Mouse (Mus musculus) T-cell, adult 2 months (primary cell): Measurements from ENCODE around the gene Emx2.

Experiments used
- DNase-seq: peaks from one replicate; pipeline ENCODE4 v3.0.0; 2022; ENCODE audit warnings: low spot score

Gene Emx2

GRCm38 (mm10) chr19:59462459-59463292 is 4.5 kb downstream of the Emx2 start:
- no peak for DNase-seq

GRCm38 (mm10) chr19:59463842-59464443 is 5.8 kb downstream of the Emx2 start:
- no peak for DNase-seq

GRCm38 (mm10) chr19:59465281-59465680 is 7.1 kb downstream of the Emx2 start:
- no peak for DNase-seq

- DNase-seq, result no peak
Measured at GRCm38 (mm10) chr19:59465751-59466410, 7.7 kb downstream of the Emx2 start.

- DNase-seq, result no peak
Measured at GRCm38 (mm10) chr19:59466417-59466937, 8.3 kb downstream of the Emx2 start.

- DNase-seq, result no peak
Measured at GRCm38 (mm10) chr19:59467016-59467412, 8.8 kb downstream of the Emx2 start.

- no peak for DNase-seq
Measured at GRCm38 (mm10) chr19:59467413-59468064, 9.4 kb downstream of the Emx2 start.

GRCm38 (mm10) chr19:59468065-59468810 is 10.1 kb downstream of the Emx2 start:
- DNase-seq, result no peak

GRCm38 (mm10) chr19:59469035-59469949 is 11.1 kb downstream of the Emx2 start:
- no peak for DNase-seq

- no peak for DNase-seq
Measured at GRCm38 (mm10) chr19:59470074-59470630, 12.0 kb downstream of the Emx2 start.

GRCm38 (mm10) chr19:59470913-59471312 is 12.7 kb downstream of the Emx2 start:
- DNase-seq, result no peak

- DNase-seq, result no peak
Measured at GRCm38 (mm10) chr19:59472844-59473243, 14.7 kb downstream of the Emx2 start.

- DNase-seq, result no peak
Measured at GRCm38 (mm10) chr19:59479912-59480311, 21.7 kb downstream of the Emx2 start.

GRCm38 (mm10) chr19:59480563-59480962 is 22.4 kb downstream of the Emx2 start:
- DNase-seq, result no peak

- DNase-seq, result no peak
Measured at GRCm38 (mm10) chr19:59492258-59492657, 34.1 kb downstream of the Emx2 start.

GRCm38 (mm10) chr19:59496832-59497231 is 38.7 kb downstream of the Emx2 start:
- DNase-seq, result no peak

- DNase-seq, result no peak
Measured at GRCm38 (mm10) chr19:59508896-59509295, 50.7 kb downstream of the Emx2 start.

- DNase-seq, result no peak
Measured at GRCm38 (mm10) chr19:59513181-59513580, 55.0 kb downstream of the Emx2 start.
